Mouse (Mus musculus): ENCODE results near the gene Trpv1. TPM values are rescaled to one million over a fixed set of nuclear protein-coding genes. Genes with fewer than 3 reads are reported as not detected.

Gene Trpv1
- total RNA-seq, 2 experiments from 2014 or later: not detected

Other genes starting within 250 kb of the Trpv1 start
- under 1 TPM; 0.72 to 0.98 TPM for gene P2rx1, start 235.2 kb upstream of the Trpv1 start, total RNA-seq (2021)
- 1 to 10 TPM; 1.1 to 2.0 TPM for gene Camkk1, start 215.3 kb upstream of the Trpv1 start, total RNA-seq (2021)
- 1 to 10 TPM; 9.0 TPM for gene Ncbp3, start 186.5 kb upstream of the Trpv1 start, total RNA-seq (2021)
- gene Itgae, start 143.7 kb upstream of the Trpv1 start, total RNA-seq (2021): under 1 TPM in 1 of 2 experiments, not detected in 1; 0.07 TPM
- 1 to 10 TPM; 2.4 TPM for gene Haspin, start 96.0 kb upstream of the Trpv1 start, total RNA-seq (2021)
- 1 to 10 TPM; 7.4 to 8.1 TPM for gene P2rx5, start 73.9 kb upstream of the Trpv1 start, total RNA-seq (2021)
- 10 to 100 TPM; 71.4 to 82.7 TPM for gene Emc6, start 57.3 kb upstream of the Trpv1 start, total RNA-seq (2021)
- gene Tax1bp3, start 57.2 kb upstream of the Trpv1 start, total RNA-seq (2021): 100 to 1,000 TPM in 1 of 2 experiments, 10 to 100 TPM in 1; 89.1 to 105 TPM
- gene Ctns, start 35.2 kb upstream of the Trpv1 start, total RNA-seq (2021): 10 to 100 TPM; 11.7 to 13.9 TPM
- 1 to 10 TPM; 1.5 to 2.0 TPM for gene Shpk, start 34.8 kb upstream of the Trpv1 start, total RNA-seq (2021)
- under 1 TPM; 0.05 to 0.20 TPM for gene Trpv3, start 33.1 kb downstream of the Trpv1 start, total RNA-seq (2021)
- 1 to 10 TPM in 1 of 2 experiments, under 1 TPM in 1; 0.72 to 3.3 TPM for gene Aspa, start 95.3 kb downstream of the Trpv1 start, total RNA-seq (2021)
- gene Gm49340, start 95.4 kb downstream of the Trpv1 start, total RNA-seq (2021): not detected
- gene Spata22, start 95.4 kb downstream of the Trpv1 start, total RNA-seq (2021): not detected
- not detected for gene Olfr20, start 116.5 kb downstream of the Trpv1 start, total RNA-seq (2021)
- gene Olfr376, start 137.0 kb downstream of the Trpv1 start, total RNA-seq (2021): not detected
- gene Olfr1, start 165.3 kb downstream of the Trpv1 start, total RNA-seq (2021): not detected
- gene Olfr378, start 194.2 kb downstream of the Trpv1 start, total RNA-seq (2021): not detected
- not detected for gene Olfr380, start 223.2 kb downstream of the Trpv1 start, total RNA-seq (2021)

All from heart, postnatal 10 days (tissue).